Mouse (Mus musculus) kidney, postnatal 0 days (tissue): ENCODE results near the gene Ccdc177. TPM values are rescaled to one million over a fixed set of nuclear protein-coding genes. Genes with fewer than 3 reads are reported as not detected.
A peak's percentile ranks its signal among the peaks of the same experiment; 100 is the strongest.

Experiments
- ATAC-seq: fragments of 200-750 bp; cut with Nextera tagmentation; replicated peaks from 2 replicates; pipeline ENCODE4 v1.8.0; 2017; ENCODE audit warnings: low read depth, moderate number of reproducible peaks, moderate TSS enrichment, moderate library complexity; ENCODE audit not compliant: low FRiP score
- DNase-seq: peaks from one replicate; pipeline ENCODE4 v3.0.0-alpha.2; 2016; ENCODE audit warnings: low spot score
- H3K27ac ChIP-seq: fragments of 300-500 bp; sonication (generic); 2 replicates; pipeline ENCODE4 v1.5.1; 2014; ENCODE audit warnings: mild to moderate bottlenecking
- H3K27me3 ChIP-seq: fragments of 300-500 bp; sonication (generic); 2 replicates; pipeline ENCODE4 v1.6.1; 2014; ENCODE audit warnings: low read length, mixed read lengths; ENCODE audit not compliant: insufficient read depth
- H3K36me3 ChIP-seq: fragments of 300-500 bp; sonication (generic); 2 replicates; pipeline ENCODE4 v1.6.1; 2014; ENCODE audit warnings: low read length, mixed read lengths; ENCODE audit not compliant: insufficient read depth
- H3K4me1 ChIP-seq: fragments of 300-500 bp; sonication (generic); replicated peaks from 2 replicates; pipeline ENCODE4 v1.6.1; 2014; ENCODE audit warnings: antibody characterized with exemption, low read length, mixed read lengths; ENCODE audit not compliant: insufficient read depth
- H3K4me2 ChIP-seq: fragments of 300-500 bp; sonication (generic); 2 replicates; pipeline ENCODE4 v1.6.1; 2014; ENCODE audit warnings: mild to moderate bottlenecking, low read length, moderate library complexity, mixed read lengths
- H3K4me3 ChIP-seq: fragments of 300-500 bp; sonication (generic); replicated peaks from 2 replicates; pipeline ENCODE4 v1.5.1; 2014; ENCODE audit warnings: low read depth, low read length
- H3K9ac ChIP-seq: fragments of 300-500 bp; sonication (generic); 2 replicates; pipeline ENCODE4 v1.6.1; 2014; ENCODE audit warnings: low read depth, low read length
- H3K9me3 ChIP-seq: fragments of 300-500 bp; sonication (generic); replicated peaks from 2 replicates; pipeline ENCODE4 v1.6.1; 2016; ENCODE audit warnings: low read length, inconsistent platforms, mixed read lengths
- CTCF ChIP-seq: IDR thresholded peaks from 2 replicates; pipeline ENCODE4 v1.5.1; 2016; ENCODE audit warnings: antibody characterized with exemption, low read depth, mild to moderate bottlenecking, moderate library complexity
- WGBS: fragments of 180-500 bp; shearing (Covaris S2); extraction: QIAGEN DNeasy Blood & Tissue Kit; methylation state at CpG from one replicate; pipeline ENCODE4 v1.1.7; 2014; 5-methylcytosine and 5-hydroxymethylcytosine counted together
- polyA plus RNA-seq: library from polyadenylated mRNA; unstranded; fragments of >200 nt; fragmentation: Nextera tagmentation; extraction: Ambion mirVana; gene quantifications from 2 replicates; pipeline ENCODE4 v1.2.1, GENCODE M21; 2015

Ccdc177 gene
- polyA plus RNA-seq, 1 experiment from 2014 or later, result 0.08 TPM

GRCm38 (mm10) chr12:80730567-80730966, 29.9 kb downstream of the Ccdc177 start:
- ATAC-seq (no peak; the same call in 1 of the 2 replicates), DNase-seq (peak; percentile 93)
- no peaks in the 10 kb centered on the region for H3K4me1 ChIP-seq
- no peak overlapping the region for H3K4me2 ChIP-seq
- H3K27me3 ChIP-seq, result no peaks in the 10 kb centered on the region
- no peak overlapping the region for H3K4me3 ChIP-seq
- WGBS, result 4% methylated on average over 9 of the region's 9 CpGs
- peak; percentile 82 for TF ChIP-seq CTCF
- no peak overlapping the region for H3K27ac ChIP-seq
- H3K9ac ChIP-seq, result no peak overlapping the region
- H3K9me3 ChIP-seq, result no peaks in the 10 kb centered on the region
- H3K36me3 ChIP-seq, result no peaks in the 10 kb centered on the region

- Histone ChIP-seq H3K9me3 (no peaks in the 10 kb centered on the region), H3K27ac (no peak overlapping the region), H3K4me3 (no peak overlapping the region), H3K4me2 (no peak overlapping the region), H3K36me3 (no peaks in the 10 kb centered on the region), H3K9ac (no peak overlapping the region), H3K27me3 (no peaks in the 10 kb centered on the region), H3K4me1 (no peaks in the 10 kb centered on the region)
- TF ChIP-seq CTCF, result no peak
- ATAC-seq, result no peak
- WGBS, result 79% methylated on average over 12 of the region's 12 CpGs
- DNase-seq, result no peak
Measured at GRCm38 (mm10) chr12:80729758-80730530, 30.5 kb downstream of the Ccdc177 start.

GRCm38 (mm10) chr12:80728814-80729213, 31.7 kb downstream of the Ccdc177 start:
- TF ChIP-seq CTCF, result peak; percentile 60
- H3K4me1 ChIP-seq, result no peaks in the 10 kb centered on the region
- H3K9ac ChIP-seq, result no peak overlapping the region
- H3K36me3 ChIP-seq, result no peaks in the 10 kb centered on the region
- peak; percentile 14 for DNase-seq
- H3K4me2 ChIP-seq, result no peak overlapping the region
- no peak overlapping the region for H3K4me3 ChIP-seq
- no peaks in the 10 kb centered on the region for H3K9me3 ChIP-seq
- H3K27me3 ChIP-seq, result no peaks in the 10 kb centered on the region
- ATAC-seq, result no peak
- WGBS, result 60% methylated on average over 2 of the region's 2 CpGs
- no peak overlapping the region for H3K27ac ChIP-seq

GRCm38 (mm10) chr12:80728207-80728606, 32.3 kb downstream of the Ccdc177 start:
- TF ChIP-seq CTCF, result no peak
- 19% methylated on average over 1 of the region's 1 CpGs for WGBS
- Histone ChIP-seq H3K27ac (no peak overlapping the region), H3K9ac (no peak overlapping the region), H3K36me3 (no peaks in the 10 kb centered on the region), H3K4me3 (no peak overlapping the region), H3K27me3 (no peaks in the 10 kb centered on the region), H3K4me2 (no peak overlapping the region), H3K9me3 (no peaks in the 10 kb centered on the region), H3K4me1 (no peaks in the 10 kb centered on the region)
- no peak for DNase-seq
- ATAC-seq, result no peak

- peak; percentile 96 for TF ChIP-seq CTCF
- Histone ChIP-seq H3K9ac (no peak overlapping the region), H3K27me3 (no peaks in the 10 kb centered on the region), H3K27ac (peak overlapping the region; percentile 47; the same call in 1 of the 2 replicates), H3K4me2 (0 out of 2 replicates have a peak overlapping the region, but pooled peaks have one; percentile 0), H3K9me3 (no peaks in the 10 kb centered on the region), H3K4me3 (no peak overlapping the region), H3K36me3 (no peaks in the 10 kb centered on the region), H3K4me1 (no peaks in the 10 kb centered on the region)
- DNase-seq, result peak; percentile 86
- 24% methylated on average over 10 of the region's 10 CpGs for WGBS
- ATAC-seq, result peak; percentile 65; the same call in 1 of the 2 replicates
Measured at GRCm38 (mm10) chr12:80724853-80725559, 35.5 kb downstream of the Ccdc177 start.

DNA sequence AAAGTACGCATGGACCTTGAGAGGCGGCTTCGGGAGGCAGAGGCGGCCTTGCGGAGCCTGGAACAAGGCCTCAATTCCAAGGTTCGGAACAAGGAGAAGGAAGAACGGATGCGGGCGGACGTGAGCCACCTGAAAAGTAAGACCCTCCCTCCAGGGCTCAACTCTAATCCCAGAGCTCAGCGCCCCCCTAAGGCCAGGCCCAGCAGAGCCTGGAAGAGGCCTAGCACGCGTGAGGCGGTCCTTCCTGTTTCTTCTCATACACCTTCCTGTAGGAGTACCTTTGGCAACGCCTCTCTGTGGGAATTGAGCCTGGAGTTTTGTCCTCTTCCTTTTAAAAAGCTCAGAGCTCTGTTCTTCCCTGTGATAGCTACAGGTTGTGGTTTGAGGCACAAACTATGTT, 39.0 kb downstream of the Ccdc177 start:
- WGBS, result 89% methylated on average over 15 of the region's 15 CpGs
- H3K9me3 ChIP-seq, result no peaks in the 10 kb centered on the region
- TF ChIP-seq CTCF, result no peak
- no peak for ATAC-seq
- H3K27me3 ChIP-seq, result no peaks in the 10 kb centered on the region
- no peaks in the 10 kb centered on the region for H3K4me1 ChIP-seq
- no peak overlapping the region for H3K4me3 ChIP-seq
- no peak overlapping the region for H3K9ac ChIP-seq
- no peak overlapping the region for H3K27ac ChIP-seq
- H3K36me3 ChIP-seq, result no peaks in the 10 kb centered on the region
- no peak for DNase-seq
- H3K4me2 ChIP-seq, result no peak overlapping the region
